Mouse (Mus musculus): ENCODE data around the gene Pax9. TPM values are rescaled to one million over a fixed set of nuclear protein-coding genes. Genes with fewer than 3 reads are reported as not detected.
A peak's percentile ranks its signal among the peaks of the same experiment; 100 is the strongest.

Gene Pax9
- polyA plus RNA-seq, 1 experiment from 2014 or later = 2.8 TPM

- H3K27me3 ChIP-seq (ENCODE audit: control insufficient read depth, insufficient read depth, low read length) = peaks cover 88% of the 10 kb centered on the region
- H3K27ac ChIP-seq (ENCODE audit: low read length) = peak overlapping the region; percentile 59; the same call in 1 of the 2 replicates
- peak; percentile 96 for ATAC-seq (ENCODE audit: insufficient read depth, low FRiP score)
Observed at GRCm38 (mm10) chr12:56695358-56696173, 4.0 kb downstream of the Pax9 start.

GRCm38 (mm10) chr12:56696174-56697010 lies 4.8 kb downstream of the Pax9 start:
- H3K9ac ChIP-seq (ENCODE audit: low read length) = peak overlapping the region; percentile 61
- no peak overlapping the region; the same call in 1 of the 2 replicates for H3K27ac ChIP-seq (ENCODE audit: low read length)
- peak overlapping the region; percentile 50 for H3K4me3 ChIP-seq (replicated peaks; ENCODE audit: low read length)
- WGBS = under 1% methylated on average over 57 of the region's 57 CpGs
- H3K9me3 ChIP-seq (replicated peaks; ENCODE audit: control insufficient read depth, low read length) = no peaks in the 10 kb centered on the region
- H3K36me3 ChIP-seq (ENCODE audit: control insufficient read depth, insufficient read depth, low read length) = no peaks in the 10 kb centered on the region
- H3K4me1 ChIP-seq (ENCODE audit: control insufficient read depth, insufficient read depth, low read length) = peaks cover 17% of the 10 kb centered on the region
- ATAC-seq (ENCODE audit: insufficient read depth, low FRiP score) = no peak
- peaks cover 80% of the 10 kb centered on the region for H3K27me3 ChIP-seq (ENCODE audit: control insufficient read depth, insufficient read depth, low read length)
- peak overlapping the region; percentile 66 for H3K4me2 ChIP-seq (ENCODE audit: low read depth, low read length)

More at GRCm38 (mm10) chr12:56695358-56696173, 4.0 kb downstream of the Pax9 start:
- Histone ChIP-seq H3K9ac (ENCODE audit: low read length) (peak overlapping the region; percentile 61), H3K9me3 (replicated peaks; ENCODE audit: control insufficient read depth, low read length) (no peaks in the 10 kb centered on the region), H3K4me1 (ENCODE audit: control insufficient read depth, insufficient read depth, low read length) (peaks cover 17% of the 10 kb centered on the region), H3K36me3 (ENCODE audit: control insufficient read depth, insufficient read depth, low read length) (no peaks in the 10 kb centered on the region), H3K4me2 (ENCODE audit: low read depth, low read length) (peak overlapping the region; percentile 66), H3K4me3 (replicated peaks; ENCODE audit: low read length) (peak overlapping the region; percentile 50)
- under 1% methylated on average over 41 of the region's 41 CpGs for WGBS

GRCm38 (mm10) chr12:56697011-56697740 lies 5.6 kb downstream of the Pax9 start:
- ATAC-seq (ENCODE audit: insufficient read depth, low FRiP score) = no peak
- under 1% methylated on average over 36 of the region's 36 CpGs for WGBS
- H3K4me1 ChIP-seq (ENCODE audit: control insufficient read depth, insufficient read depth, low read length) = peaks cover 17% of the 10 kb centered on the region

GRCm38 (mm10) chr12:56697785-56698184 lies 6.2 kb downstream of the Pax9 start:
- Histone ChIP-seq H3K4me2 (ENCODE audit: low read depth, low read length) (peak overlapping the region; percentile 66), H3K9me3 (replicated peaks; ENCODE audit: control insufficient read depth, low read length) (no peaks in the 10 kb centered on the region), H3K27me3 (ENCODE audit: control insufficient read depth, insufficient read depth, low read length) (peaks cover 74% of the 10 kb centered on the region), H3K36me3 (ENCODE audit: control insufficient read depth, insufficient read depth, low read length) (no peaks in the 10 kb centered on the region), H3K4me3 (replicated peaks; ENCODE audit: low read length) (peak overlapping the region; percentile 50), H3K4me1 (ENCODE audit: control insufficient read depth, insufficient read depth, low read length) (peaks cover 17% of the 10 kb centered on the region), H3K9ac (ENCODE audit: low read length) (peak overlapping the region; percentile 19; the same call in 1 of the 2 replicates), H3K27ac (ENCODE audit: low read length) (no peak overlapping the region)
- 3% methylated on average over 12 of the region's 12 CpGs for WGBS
- no peak for ATAC-seq (ENCODE audit: insufficient read depth, low FRiP score)

More at GRCm38 (mm10) chr12:56697011-56697740, 5.6 kb downstream of the Pax9 start:
- Histone ChIP-seq H3K4me3 (replicated peaks; ENCODE audit: low read length) (peak overlapping the region; percentile 50), H3K27me3 (ENCODE audit: control insufficient read depth, insufficient read depth, low read length) (peaks cover 75% of the 10 kb centered on the region), H3K4me2 (ENCODE audit: low read depth, low read length) (peak overlapping the region; percentile 66), H3K27ac (ENCODE audit: low read length) (no peak overlapping the region), H3K9me3 (replicated peaks; ENCODE audit: control insufficient read depth, low read length) (no peaks in the 10 kb centered on the region), H3K9ac (ENCODE audit: low read length) (peak overlapping the region; percentile 61; the same call in 1 of the 2 replicates), H3K36me3 (ENCODE audit: control insufficient read depth, insufficient read depth, low read length) (no peaks in the 10 kb centered on the region)

- Histone ChIP-seq H3K9me3 (replicated peaks; ENCODE audit: control insufficient read depth, low read length) (no peaks in the 10 kb centered on the region), H3K4me2 (ENCODE audit: low read depth, low read length) (0 out of 2 replicates have a peak overlapping the region, but pooled peaks have one; percentile 66), H3K36me3 (ENCODE audit: control insufficient read depth, insufficient read depth, low read length) (no peaks in the 10 kb centered on the region), H3K4me3 (replicated peaks; ENCODE audit: low read length) (peak overlapping the region; percentile 50; the same call in 1 of the 2 replicates), H3K27ac (ENCODE audit: low read length) (no peak overlapping the region), H3K4me1 (ENCODE audit: control insufficient read depth, insufficient read depth, low read length) (peaks cover 17% of the 10 kb centered on the region), H3K27me3 (ENCODE audit: control insufficient read depth, insufficient read depth, low read length) (peaks cover 68% of the 10 kb centered on the region), H3K9ac (ENCODE audit: low read length) (no peak overlapping the region)
- no peak for ATAC-seq (ENCODE audit: insufficient read depth, low FRiP score)
- WGBS = 7% methylated on average over 8 of the region's 8 CpGs
Observed at GRCm38 (mm10) chr12:56698191-56698980, 6.8 kb downstream of the Pax9 start.

DNA sequence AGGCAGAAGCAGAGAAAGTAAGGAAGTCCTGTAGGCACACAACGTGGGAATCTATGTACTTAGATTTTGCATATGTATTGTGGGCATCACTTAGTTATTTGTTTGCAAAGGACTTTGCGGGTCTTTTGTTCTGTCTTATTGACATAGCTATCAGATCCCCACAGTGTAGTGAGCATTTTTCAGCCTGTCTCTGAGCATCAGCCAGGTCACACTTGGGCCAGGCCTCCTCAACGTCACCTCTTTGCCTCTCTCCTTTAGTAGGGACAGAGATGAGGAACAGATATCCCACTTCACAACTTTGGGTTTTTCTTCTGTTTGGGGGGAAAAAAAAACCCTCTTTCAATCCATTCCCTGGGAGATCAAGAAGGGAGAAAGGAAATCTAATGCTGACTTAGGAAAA lies 7.8 kb downstream of the Pax9 start:
- 27% methylated on average over 3 of the region's 3 CpGs for WGBS
- peaks cover 17% of the 10 kb centered on the region for H3K4me1 ChIP-seq (ENCODE audit: control insufficient read depth, insufficient read depth, low read length)

DNA sequence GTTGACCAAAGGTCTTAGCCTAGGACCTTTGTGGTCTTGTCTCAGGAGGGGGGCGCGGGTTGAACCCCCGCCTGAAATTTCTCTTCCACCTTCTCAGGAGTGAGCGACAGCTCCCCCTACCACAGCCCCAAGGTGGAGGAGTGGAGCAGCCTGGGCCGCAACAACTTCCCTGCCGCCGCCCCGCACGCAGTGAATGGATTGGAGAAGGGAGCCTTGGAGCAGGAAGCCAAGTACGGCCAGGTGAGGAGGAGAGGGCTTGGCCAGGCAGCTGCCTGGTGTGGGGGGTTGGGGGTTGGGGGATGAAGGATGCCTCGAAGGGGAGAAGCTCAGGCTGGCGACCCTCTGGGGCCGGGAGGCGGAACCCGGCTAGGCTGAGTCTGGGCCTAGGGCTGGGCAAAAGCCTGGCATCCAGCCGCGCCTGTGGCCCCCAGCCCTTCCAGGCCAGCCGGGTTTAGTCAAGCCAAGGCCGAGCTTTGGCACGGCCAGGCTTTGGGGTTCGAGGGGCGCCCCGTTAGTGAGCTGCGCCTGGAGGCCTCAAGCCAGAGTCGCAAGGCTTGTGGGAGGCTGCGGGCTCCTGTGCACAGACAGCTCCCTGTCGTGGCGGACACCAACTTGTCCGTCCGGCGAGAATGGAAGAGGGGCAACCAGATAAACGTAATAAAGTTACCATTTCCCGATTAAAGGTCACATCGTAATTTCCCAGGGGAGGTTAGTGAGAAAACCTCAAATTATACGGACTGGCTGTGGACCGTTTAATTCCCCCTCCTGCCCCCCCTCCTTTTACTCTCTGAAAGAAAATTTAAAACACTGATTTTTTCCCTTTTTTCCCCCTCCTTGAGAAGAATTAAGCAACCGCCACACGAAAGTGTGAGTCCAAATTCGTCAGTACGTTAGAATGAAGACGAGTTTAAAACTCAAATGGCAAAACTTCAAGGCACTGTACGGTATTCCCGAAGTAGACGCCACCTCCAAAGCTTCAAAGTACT lies 8.6 kb downstream of the Pax9 start:
- Histone ChIP-seq H3K4me3 (replicated peaks; ENCODE audit: low read length) (peak overlapping the region; percentile 8; the same call in 1 of the 2 replicates), H3K9ac (ENCODE audit: low read length) (peak overlapping the region; percentile 14; the same call in 1 of the 2 replicates), H3K4me2 (ENCODE audit: low read depth, low read length) (peak overlapping the region; percentile 19; the same call in 1 of the 2 replicates), H3K27ac (ENCODE audit: low read length) (no peak overlapping the region), H3K36me3 (ENCODE audit: control insufficient read depth, insufficient read depth, low read length) (no peaks in the 10 kb centered on the region), H3K4me1 (ENCODE audit: control insufficient read depth, insufficient read depth, low read length) (peaks cover 14% of the 10 kb centered on the region), H3K27me3 (ENCODE audit: control insufficient read depth, insufficient read depth, low read length) (peaks cover 50% of the 10 kb centered on the region), H3K9me3 (replicated peaks; ENCODE audit: control insufficient read depth, low read length) (no peaks in the 10 kb centered on the region)
- no peak for ATAC-seq (ENCODE audit: insufficient read depth, low FRiP score)
- WGBS = 14% methylated on average over 44 of the region's 44 CpGs

More for the DNA sequence above, 7.8 kb downstream of the Pax9 start:
- no peak for ATAC-seq (ENCODE audit: insufficient read depth, low FRiP score)
- H3K4me2 ChIP-seq (ENCODE audit: low read depth, low read length) = no peak overlapping the region
- H3K9ac ChIP-seq (ENCODE audit: low read length) = no peak overlapping the region
- H3K36me3 ChIP-seq (ENCODE audit: control insufficient read depth, insufficient read depth, low read length) = no peaks in the 10 kb centered on the region
- peaks cover 59% of the 10 kb centered on the region for H3K27me3 ChIP-seq (ENCODE audit: control insufficient read depth, insufficient read depth, low read length)
- H3K4me3 ChIP-seq (replicated peaks; ENCODE audit: low read length) = no peak overlapping the region
- H3K9me3 ChIP-seq (replicated peaks; ENCODE audit: control insufficient read depth, low read length) = no peaks in the 10 kb centered on the region
- H3K27ac ChIP-seq (ENCODE audit: low read length) = no peak overlapping the region
